ENCODE assay signal across 9 mouse cellular contexts in the genomic region with DNA sequence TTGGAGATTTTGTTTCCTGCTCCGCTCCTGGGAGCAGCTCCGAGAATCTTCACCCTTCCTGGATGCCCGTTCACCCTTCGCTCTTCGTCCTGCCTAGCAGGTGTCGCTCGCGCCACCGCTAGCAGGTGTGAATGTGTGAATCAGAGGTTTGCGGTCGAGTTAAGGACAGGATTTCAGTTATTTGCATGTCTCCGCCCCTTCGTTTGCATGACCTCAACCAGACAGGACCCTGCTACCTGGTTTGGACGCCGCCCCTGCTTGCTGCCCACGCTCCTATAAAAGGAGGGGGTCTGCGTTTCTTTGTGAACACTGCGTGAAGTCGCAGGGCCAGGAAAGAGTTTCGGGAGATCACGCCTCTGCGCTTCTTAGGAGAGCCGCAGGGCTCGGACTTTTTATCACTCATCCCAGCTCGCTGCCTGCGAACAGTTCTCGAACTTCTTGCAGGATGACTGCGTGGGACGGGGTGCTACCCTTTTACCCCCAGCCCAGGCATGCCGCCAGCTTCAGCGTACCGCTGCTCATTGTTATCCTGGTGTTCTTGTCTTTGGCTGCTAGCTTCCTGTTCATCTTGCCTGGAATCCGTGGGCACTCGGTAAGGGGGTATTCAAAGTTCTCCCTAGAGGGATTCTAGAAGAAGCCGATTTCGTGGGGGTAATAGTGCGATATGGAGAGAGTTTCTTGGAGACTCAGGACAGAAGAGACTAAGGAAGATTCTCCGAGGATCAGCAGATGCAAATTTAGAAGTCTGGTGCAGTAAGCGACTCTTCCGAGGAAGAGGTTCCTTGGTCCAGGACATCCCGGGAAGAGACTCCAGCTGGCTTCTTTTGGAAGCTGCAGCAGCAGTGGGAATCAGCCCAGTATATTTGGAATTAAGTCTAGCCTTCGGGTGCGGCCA. TPM values are rescaled to one million over a fixed set of nuclear protein-coding genes. Genes with fewer than 3 reads are reported as not detected.
DNase-seq lines count a peak whose midpoint lies in the region; ATAC-seq lines count a peak whose summit lies in the region.
"Had no signal": no experiment of that assay in that cellular context is flagged by ENCODE, and none has a peak within 500 bp of the region (broad histone marks: within the 10 kb centered on the region; RNA-seq: fewer than 3 reads in every experiment).

Gene Duoxa2 (plus strand): TSS at position 305 of the 895 bp plus-strand sequence.

- H3K9me3 ChIP-seq in hindbrain, embryonic 14.5 days (ENCODE audit: control insufficient read depth, low read length): no peaks in the 10 kb centered on the region
- H3K9me3 ChIP-seq in limb, embryonic 15.5 days: no peaks in the 10 kb centered on the region
- H3K9me3 ChIP-seq in neural tube, embryonic 12.5 days: no peaks in the 10 kb centered on the region

- H3K4me3 ChIP-seq in hindbrain, embryonic 14.5 days (replicated peaks; ENCODE audit: low read length): peak within 1 kb of the TSS; percentile 22
- peak within 1 kb of the TSS; percentile 29 for H3K4me3 ChIP-seq in limb, embryonic 15.5 days
- H3K4me3 ChIP-seq in neural tube, embryonic 12.5 days: 0 out of 2 replicates have a peak within 1 kb of the TSS, but pooled peaks have one; percentile 7
- H3K4me3 ChIP-seq: erythroblast, embryonic 14.5 days had no signal

- no peak for ATAC-seq in hindbrain, embryonic 14.5 days (ENCODE audit: low FRiP score)
- no peak for ATAC-seq in limb, embryonic 15.5 days (ENCODE audit: insufficient number of reproducible peaks, low FRiP score, low TSS enrichment, low read depth)
- ATAC-seq in neural tube, embryonic 12.5 days (ENCODE audit: low FRiP score, low read depth): no peak

- peaks cover 94% of the 10 kb centered on the region for H3K27me3 ChIP-seq in hindbrain, embryonic 14.5 days (ENCODE audit: control insufficient read depth, insufficient read depth, low read length)
- peaks cover 98% of the 10 kb centered on the region for H3K27me3 ChIP-seq in limb, embryonic 15.5 days
- H3K27me3 ChIP-seq in neural tube, embryonic 12.5 days (replicated peaks): peaks cover 95% of the 10 kb centered on the region

- WGBS in hindbrain, embryonic 14.5 days: 1% methylated on average over 43 of the region's 43 CpGs
- WGBS in limb, embryonic 15.5 days: under 1% methylated on average over 43 of the region's 43 CpGs
- WGBS in neural tube, embryonic 12.5 days: under 1% methylated on average over 43 of the region's 43 CpGs

- no peak within 1 kb of the TSS for H3K9ac ChIP-seq in hindbrain, embryonic 14.5 days
- no peak within 1 kb of the TSS for H3K9ac ChIP-seq in limb, embryonic 15.5 days
- no peak within 1 kb of the TSS for H3K9ac ChIP-seq in neural tube, embryonic 12.5 days

- H3K4me1 ChIP-seq in hindbrain, embryonic 14.5 days (replicated peaks; ENCODE audit: control insufficient read depth, insufficient read depth, low read length): peaks cover 33% of the 10 kb centered on the region
- H3K4me1 ChIP-seq in limb, embryonic 15.5 days: peaks cover 36% of the 10 kb centered on the region
- peaks cover 28% of the 10 kb centered on the region for H3K4me1 ChIP-seq in neural tube, embryonic 12.5 days

- no peak within 1 kb of the TSS for H3K27ac ChIP-seq in hindbrain, embryonic 14.5 days
- no peak within 1 kb of the TSS for H3K27ac ChIP-seq in limb, embryonic 15.5 days
- H3K27ac ChIP-seq in neural tube, embryonic 12.5 days: no peak within 1 kb of the TSS

- peak; percentile 19 for DNase-seq in adrenal gland, postnatal 10 days
- no peak for DNase-seq in adrenal gland, adult 18-20 months (ENCODE audit: low spot score in 2 of 2)
- DNase-seq in embryo, embryonic 11 days: peak; percentile 49
- DNase-seq in hindbrain, embryonic 14.5 days (ENCODE audit: low spot score): no peak
- DNase-seq in right cerebral cortex, postnatal 4 days: no peak
- DNase-seq in urinary bladder, adult 2 months (ENCODE audit: low spot score): no peak

- peak within 1 kb of the TSS; percentile 46 for H3K4me2 ChIP-seq in hindbrain, embryonic 14.5 days (replicated peaks)
- peak within 1 kb of the TSS; percentile 42 for H3K4me2 ChIP-seq in limb, embryonic 15.5 days
- H3K4me2 ChIP-seq in neural tube, embryonic 12.5 days (replicated peaks): peak within 1 kb of the TSS; percentile 52

- H3K36me3 ChIP-seq in hindbrain, embryonic 14.5 days (replicated peaks; ENCODE audit: control insufficient read depth, insufficient read depth): no peaks in the 10 kb centered on the region
- H3K36me3 ChIP-seq in limb, embryonic 15.5 days: no peaks in the 10 kb centered on the region
- no peaks in the 10 kb centered on the region for H3K36me3 ChIP-seq in neural tube, embryonic 12.5 days

RNA-seq across cellular contexts. Expression of gene Duoxa2, which starts in this region (rescaled TPM):
- total RNA-seq in adrenal gland, postnatal 10 days (2021): not detected
- not detected for total RNA-seq in adrenal gland, adult 18-20 months (2021)
- polyA plus RNA-seq in hindbrain, embryonic 14.5 days (2014; fragmentation: Nextera tagmentation; extraction: Ambion mirVana): 0.46 TPM in 1 of 2 replicates, not detected in the other
- 0.12 and 0.28 TPM in 2 replicates for polyA plus RNA-seq in limb, embryonic 15.5 days (2015; fragmentation: Nextera tagmentation; extraction: Ambion mirVana)
- polyA plus RNA-seq in neural tube, embryonic 12.5 days (2016; fragmentation: Nextera tagmentation; extraction: Ambion mirVana): not detected in 2 replicates
- 0.34 and 0.50 TPM in 2 replicates for polyA plus RNA-seq in urinary bladder, adult 2 months (2012; rRNA removed)
- polyA plus RNA-seq: erythroblast, embryonic 14.5 days had no signal

Comparison
In these comparisons a context has a peak if more than half of its experiments do, and no peak if none do; other contexts are left out.
1. Peak in DNase-seq in adrenal gland, postnatal 10 days; RNA of the gene not detected or under 1 TPM.